Mouse (Mus musculus): ENCODE measurements around the gene Gm20431.
"Not testable (repeated sequence)": the region's sequence is repeated elsewhere in the genome, so short reads cannot be mapped to it uniquely, and the experiment has no call there.

The Gm20431 gene

DNA sequence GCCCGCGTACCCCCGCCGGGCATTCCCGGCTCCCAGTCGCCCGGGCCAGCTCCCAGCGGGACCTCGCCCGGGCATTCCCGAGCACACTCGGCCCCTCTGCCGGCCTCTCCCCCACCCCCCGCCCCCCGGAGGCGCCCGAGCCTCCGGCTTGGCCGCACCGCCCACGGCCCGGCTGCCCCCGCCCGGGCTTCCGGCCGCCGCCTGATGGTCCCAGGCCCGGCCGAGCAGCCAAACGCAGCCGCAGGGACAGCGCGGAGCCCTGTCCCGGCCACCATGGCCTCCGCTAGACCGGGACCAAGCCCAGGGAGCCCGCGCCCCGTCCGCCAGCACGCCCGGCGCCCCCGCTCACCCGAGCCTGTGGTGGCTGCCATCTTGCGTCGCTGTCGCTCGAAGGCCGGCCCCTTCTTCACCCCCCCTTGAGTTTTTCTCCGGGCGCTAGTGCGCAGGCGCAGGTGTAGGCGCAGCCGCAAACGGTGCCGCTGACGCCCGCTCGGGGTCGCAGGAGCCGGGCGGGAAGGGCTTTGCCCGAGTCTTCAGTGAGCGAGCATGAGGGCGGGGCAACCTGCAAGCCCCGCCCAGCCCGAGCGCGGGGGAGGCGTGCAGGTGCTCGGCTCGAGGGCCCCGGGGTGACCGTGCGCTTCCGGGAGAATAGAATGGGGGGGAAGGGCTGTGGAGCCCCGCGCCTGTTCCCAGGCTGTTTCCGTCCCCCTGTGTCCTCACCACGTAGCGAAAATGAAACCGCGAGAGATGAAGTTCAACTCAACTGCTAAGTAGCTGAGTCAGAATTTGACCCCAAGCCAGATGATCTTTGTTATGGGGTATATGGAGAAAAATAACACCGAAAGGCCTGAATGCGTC lies 29.5 kb downstream of the Gm20431 start, which contains the start of gene Ube2v1:
Ube2v1 (minus strand) TSS at position 505 of the 858 bp plus-strand sequence.
- DNase-seq (ENCODE audit: low read depth, low spot score) = peak; percentile 95

DNA sequence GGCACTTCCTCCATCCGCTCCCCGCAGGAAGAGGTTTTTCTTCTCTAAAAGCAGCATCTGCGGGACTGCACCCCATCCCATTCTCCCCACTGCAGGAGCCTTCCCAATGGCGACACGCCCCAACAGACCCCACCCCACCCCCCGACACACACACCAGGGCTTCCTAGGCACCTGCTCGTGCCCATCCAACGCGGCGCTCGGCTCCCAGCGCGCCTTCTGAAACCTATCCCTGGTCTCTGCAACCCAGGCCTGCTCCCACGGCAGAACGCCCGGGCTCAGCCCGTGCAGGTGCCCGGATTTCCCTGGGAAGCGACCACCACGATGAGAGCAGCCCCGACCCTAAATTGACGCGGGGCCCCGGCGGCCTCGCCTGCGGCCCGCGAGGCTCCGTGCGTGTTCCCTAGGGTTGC lies 30.1 kb downstream of the Gm20431 start:
- DNase-seq (ENCODE audit: low read depth, low spot score) = peak; percentile 25

- DNase-seq (ENCODE audit: low read depth, low spot score) = no peak
These were observed 30.9 kb downstream of the Gm20431 start for GRCm38 (mm10) chr2:167630421-167630820.

- no peak for DNase-seq (ENCODE audit: low read depth, low spot score)
These were observed 31.6 kb downstream of the Gm20431 start for GRCm38 (mm10) chr2:167629665-167630209.

DNA sequence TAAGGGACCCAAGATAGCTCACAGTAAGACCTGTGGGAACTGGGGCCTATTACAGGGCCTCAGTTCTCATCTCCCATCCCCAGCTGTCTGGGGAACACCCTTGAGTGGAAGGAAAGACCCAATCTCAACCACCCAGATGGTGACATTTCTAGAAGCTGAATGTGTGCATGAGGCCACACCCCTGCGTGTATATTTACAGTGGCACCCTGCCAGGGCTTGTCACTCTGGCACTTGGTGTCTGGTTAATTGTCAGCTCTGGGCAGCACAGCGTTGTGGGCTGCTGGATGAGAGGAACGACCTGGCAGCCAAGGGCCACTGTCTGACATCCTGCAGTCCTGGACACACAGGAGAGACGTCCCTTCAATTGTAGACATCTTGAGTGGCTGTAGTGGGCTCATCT lies 32.4 kb downstream of the Gm20431 start:
- DNase-seq (ENCODE audit: low read depth, low spot score) = peak; percentile 62

GRCm38 (mm10) chr2:167627019-167627418 lies 34.3 kb downstream of the Gm20431 start:
- DNase-seq (ENCODE audit: low read depth, low spot score) = no peak

DNA sequence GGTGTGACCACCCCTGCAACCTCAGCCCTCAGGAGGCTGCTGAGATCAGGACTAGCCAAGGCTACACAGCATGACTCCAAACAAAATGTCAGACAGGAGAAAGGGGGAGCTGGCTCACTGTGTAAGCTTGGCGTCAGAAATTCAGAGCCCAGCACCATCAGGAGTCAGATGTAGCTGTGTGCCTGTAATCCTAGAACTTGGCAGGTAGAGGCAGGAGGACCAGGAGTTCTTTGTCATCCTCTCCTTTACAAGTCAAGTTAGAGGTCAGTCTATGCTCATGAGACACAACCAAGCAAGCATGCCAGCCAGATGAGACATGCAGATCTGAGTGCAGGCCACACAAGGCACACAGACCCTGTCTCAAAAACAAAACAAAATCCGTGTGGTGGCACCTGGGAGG lies 35.6 kb downstream of the Gm20431 start:
- DNase-seq (ENCODE audit: low read depth, low spot score) = peak; percentile 50

DNA sequence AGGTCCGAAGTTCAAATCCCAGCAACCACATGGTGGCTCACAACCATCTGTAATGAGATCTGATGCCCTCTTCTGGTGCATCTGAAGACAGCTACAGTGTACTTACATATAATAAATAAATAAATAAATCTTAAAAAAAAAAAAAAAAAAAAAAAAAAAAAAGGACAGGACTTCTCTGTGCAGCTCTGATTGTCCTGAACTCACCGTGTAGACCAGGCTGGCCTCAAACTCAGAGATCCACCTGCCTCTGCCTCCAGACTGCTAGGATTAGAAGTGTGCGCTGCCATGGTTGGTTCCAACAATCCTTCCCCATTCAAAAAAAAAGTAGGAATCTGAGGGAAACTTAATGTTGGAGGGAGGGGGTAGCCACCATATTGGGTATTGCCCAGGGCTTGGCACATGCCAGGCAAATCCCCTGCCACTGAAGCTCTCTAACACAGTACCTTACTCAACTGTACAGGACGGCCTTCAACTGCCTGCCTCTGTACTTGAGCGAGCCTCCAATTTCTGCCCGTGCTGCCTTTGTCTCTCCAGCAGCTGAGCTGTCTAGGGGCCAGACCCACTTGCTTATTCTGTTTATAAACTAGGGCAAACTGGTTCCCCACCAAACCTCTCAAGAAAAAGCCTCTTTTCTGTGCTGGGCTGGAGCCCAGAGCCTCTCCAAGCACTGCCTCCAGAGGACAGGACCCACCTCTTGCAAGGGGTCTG lies 36.8 kb downstream of the Gm20431 start:
- DNase-seq (ENCODE audit: low read depth, low spot score) = no peak

GRCm38 (mm10) chr2:167622965-167623364 lies 38.3 kb downstream of the Gm20431 start:
- peak; percentile 70 for DNase-seq (ENCODE audit: low read depth, low spot score)

GRCm38 (mm10) chr2:167622352-167622751 lies 38.9 kb downstream of the Gm20431 start:
- DNase-seq (ENCODE audit: low read depth, low spot score) = no peak

DNA sequence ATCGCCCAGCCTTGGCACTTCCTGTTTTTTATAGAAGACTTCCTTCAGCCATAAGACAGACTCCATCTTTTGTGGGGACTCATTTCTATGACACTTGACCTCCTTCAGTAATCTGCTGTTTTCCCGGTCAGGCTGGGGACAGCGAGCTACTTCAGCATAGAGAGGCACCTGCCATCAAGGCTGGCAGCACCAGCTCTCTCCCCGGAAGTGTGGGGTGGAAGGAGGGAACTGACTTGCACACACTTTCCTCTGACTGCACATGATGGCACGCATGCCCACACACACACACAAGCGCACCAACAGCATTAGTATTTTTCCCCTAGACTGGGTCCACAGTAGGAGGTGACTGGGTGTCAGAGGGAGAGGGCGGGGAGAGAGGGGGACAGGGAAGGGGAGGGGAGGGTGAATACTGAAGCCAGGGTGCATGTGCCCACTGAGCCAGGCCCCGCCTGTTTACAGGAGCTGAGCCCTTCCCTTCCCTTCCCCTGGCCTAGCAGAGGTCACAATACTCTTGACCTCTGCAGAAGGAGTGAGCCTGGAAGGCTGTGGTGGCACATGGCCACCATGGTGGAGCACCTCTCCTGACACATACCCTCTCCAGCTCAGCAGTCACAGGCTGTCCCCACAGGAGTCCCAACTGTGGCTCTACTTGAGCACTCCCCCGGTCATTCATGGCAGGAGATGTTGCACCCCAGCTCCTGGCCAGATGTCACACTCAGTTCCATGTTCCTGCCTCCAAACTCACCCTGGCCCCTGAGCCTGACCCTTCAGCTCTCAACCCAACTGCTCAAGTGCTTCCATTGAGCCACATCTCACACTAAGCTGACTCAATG lies 39.8 kb downstream of the Gm20431 start:
- DNase-seq (ENCODE audit: low read depth, low spot score) = no peak

DNA sequence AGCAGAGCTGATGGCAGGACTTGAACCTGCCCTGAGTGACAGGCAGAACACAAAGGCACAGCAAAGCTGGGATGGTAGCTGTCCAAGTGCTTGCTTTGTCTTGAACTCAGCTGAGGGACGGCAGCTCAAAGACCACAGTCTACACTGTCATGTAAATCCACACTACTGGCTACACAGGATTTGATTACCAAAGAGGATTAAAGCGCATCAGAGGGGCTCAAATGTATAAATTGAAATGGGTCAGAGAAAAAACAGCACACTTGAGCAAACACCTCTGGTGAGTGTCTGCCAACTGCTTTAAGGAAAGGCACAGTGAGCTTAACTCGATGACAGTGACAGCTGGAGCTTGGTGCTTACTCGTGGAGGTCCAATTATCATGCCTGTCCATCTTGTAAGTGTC lies 43.8 kb downstream of the Gm20431 start:
- no peak for DNase-seq (ENCODE audit: low read depth, low spot score)

GRCm38 (mm10) chr2:167617034-167617433 lies 44.3 kb downstream of the Gm20431 start:
- DNase-seq (ENCODE audit: low read depth, low spot score) = no peak

DNA sequence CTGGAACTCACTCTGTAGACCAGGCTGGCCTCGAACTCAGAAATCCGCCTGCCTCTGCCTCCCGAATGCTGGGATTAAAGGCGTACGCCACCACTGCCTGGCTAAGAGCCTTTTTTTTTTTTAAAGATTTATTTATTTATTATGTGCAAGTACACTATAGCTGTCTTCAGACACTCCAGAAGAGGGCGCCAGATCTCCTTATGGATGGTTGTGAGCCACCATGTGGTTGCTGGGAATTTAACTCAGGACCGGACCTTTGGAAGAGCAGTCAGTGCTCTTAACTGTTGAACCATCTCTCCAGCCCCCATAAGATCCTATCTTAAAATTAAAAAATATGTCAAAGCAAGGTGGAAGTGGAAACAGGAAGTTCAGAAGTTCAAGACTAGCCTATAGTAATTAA lies 48.0 kb downstream of the Gm20431 start:
- not testable (repeated sequence) for DNase-seq (ENCODE audit: low read depth, low spot score)

DNA sequence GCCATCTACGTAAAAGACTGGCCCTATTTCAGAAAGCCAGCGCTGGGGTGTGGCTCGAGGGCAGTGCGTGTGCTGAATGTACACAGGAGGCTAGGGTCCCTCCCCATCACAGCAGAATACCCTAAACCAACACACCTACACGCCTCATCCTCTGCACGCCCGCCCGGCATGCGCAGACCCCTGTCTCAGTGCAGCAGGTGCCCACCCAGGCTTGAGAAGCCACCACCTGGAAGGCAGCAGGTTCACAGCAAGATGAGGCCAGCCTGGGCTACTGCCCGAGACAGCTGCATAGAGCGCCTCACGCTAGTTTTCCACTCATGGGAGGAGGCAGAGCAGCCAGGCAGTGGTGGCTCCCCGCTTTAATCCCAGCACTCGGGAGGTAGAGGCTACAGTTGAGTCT lies 49.2 kb downstream of the Gm20431 start:
- DNase-seq (ENCODE audit: low read depth, low spot score) = no peak

GRCm38 (mm10) chr2:167611287-167611686 lies 50.0 kb downstream of the Gm20431 start:
- DNase-seq (ENCODE audit: low read depth, low spot score) = peak; percentile 48

GRCm38 (mm10) chr2:167606745-167607123 lies 54.6 kb downstream of the Gm20431 start:
- peak; percentile 80 for DNase-seq (ENCODE audit: low read depth, low spot score)

DNA sequence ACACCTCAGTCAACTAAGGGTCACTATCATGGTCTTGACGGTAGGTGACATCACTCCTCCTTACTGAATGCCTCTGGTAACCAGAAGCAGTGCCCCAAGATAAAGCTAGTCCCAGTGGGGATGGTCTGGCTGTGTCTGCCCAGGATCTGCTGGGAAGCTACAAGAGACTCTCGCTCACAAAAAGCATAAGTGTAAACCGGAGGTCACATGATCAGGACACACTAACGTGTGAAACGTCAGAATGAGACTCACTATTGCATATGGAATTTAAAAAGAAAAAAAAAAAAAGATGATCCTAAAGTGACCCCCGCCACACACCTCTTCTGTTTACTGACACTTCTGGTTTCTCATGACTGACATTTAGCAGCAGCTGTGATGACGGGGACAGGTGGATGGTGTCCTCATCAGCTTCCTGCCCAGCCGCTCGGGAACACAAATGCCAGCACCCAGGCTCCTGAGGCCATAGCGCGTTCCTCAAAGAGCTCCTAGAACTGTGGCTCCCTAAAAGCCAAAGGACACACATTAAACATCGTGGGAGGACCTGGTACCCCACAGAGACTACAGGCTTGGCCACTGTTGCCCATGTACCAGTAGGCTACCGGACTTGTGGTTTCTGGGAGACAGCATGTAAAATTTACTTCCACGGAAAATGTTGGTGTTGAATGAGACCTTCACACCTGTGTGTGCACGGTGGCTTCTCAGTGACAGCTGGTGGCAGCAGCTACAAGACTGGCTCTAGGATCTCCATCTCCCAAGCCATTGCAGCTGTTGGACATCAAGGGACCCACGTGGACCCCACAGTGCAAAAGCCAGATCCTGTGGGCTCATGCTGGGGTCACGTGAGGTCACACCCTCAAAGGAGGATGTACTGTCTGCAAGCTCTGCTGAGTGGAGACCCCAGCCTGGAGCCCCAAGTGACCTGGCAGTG lies 55.2 kb downstream of the Gm20431 start:
- no peak for DNase-seq (ENCODE audit: low read depth, low spot score)

DNA sequence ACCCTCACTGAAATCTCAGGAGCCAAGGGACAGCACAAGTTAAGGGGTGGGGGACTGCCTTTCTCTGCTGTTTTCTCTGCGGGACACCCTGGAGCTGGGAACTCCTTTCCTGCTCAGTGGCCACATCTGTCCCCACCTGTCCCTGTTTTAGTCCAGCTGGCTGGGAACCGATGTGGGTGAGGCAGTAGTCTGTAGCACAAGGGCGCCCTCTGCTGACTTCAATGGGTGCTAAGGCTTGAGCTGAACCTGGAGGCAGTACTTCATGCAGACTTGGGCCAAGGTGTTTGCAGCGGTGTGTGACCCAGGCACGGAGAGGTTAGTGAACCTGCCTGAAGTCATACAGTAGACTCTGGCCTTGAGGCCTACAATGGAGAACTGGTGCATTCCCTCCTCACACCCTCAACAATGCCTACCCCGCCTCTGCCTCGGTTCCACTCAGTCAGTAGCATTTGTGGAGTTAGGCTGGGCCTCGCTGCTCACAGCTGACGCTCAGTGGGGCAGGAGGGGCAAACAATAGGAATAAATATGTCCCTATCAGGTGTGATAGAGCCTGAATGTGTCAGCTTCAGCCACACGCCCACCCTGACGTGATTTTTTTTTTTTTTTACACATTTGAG lies 56.0 kb downstream of the Gm20431 start:
- peak; percentile 94 for DNase-seq (ENCODE audit: low read depth, low spot score)

GRCm38 (mm10) chr2:167602978-167603377 lies 58.3 kb downstream of the Gm20431 start:
- peak; percentile 70 for DNase-seq (ENCODE audit: low read depth, low spot score)

Measured in 3T3-L1 (cell line).